Mouse (Mus musculus): ENCODE data around the gene Traf2. TPM values are rescaled to one million over a fixed set of nuclear protein-coding genes. Genes with fewer than 3 reads are reported as not detected.

Gene Traf2
- polyA plus RNA-seq, 1 experiment = 19.6 TPM

DNA sequence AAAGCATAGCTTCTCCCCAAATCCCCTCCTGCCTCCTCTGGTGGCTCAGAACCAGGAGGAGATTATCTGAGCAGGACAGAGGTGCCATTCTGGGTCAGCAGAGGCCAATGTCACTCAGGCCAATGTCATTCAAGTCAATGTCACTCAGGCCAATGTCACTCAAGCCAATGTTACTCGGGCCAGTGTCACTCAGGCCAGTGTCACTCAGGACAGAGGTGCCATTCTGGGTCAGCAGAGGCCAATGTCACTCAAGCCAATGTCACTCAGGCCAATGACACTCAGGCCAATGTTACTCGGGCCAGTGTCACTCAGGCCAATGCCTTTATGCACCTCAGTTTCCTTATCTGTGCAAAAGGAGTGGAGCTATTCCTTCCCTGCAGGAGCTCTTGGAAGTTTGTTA, 74.2 kb downstream of the Traf2 start:
- WGBS = 79% methylated on average over 2 of the region's 2 CpGs
- no peak for DNase-seq (ENCODE audit: low read depth, low spot score)

DNA sequence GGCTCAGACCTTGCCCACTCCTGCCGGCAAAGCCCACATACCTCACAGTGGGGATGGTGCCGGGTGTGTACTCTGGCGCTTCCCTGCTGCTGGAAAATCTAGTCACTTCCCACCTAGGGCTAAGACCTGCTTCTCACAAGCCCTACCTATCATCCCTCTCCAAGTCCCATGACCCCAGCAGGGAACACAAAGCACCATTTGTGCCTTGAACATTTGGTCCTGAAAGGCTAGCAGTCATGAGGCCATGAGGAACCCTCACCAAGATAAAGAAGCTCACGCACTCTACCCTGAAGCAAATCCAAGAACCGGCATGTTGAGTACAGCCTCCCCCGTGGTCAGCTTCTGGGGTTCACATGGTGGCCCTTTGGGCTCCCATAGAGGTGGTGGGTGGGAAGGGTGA, 76.8 kb downstream of the Traf2 start, which contains the start of gene Ptgds:
Ptgds (minus strand) TSS at position 78 of the 400 bp plus-strand sequence.
- no peak for DNase-seq (ENCODE audit: low read depth, low spot score)
- WGBS = 59% methylated on average over 6 of the region's 6 CpGs

DNA sequence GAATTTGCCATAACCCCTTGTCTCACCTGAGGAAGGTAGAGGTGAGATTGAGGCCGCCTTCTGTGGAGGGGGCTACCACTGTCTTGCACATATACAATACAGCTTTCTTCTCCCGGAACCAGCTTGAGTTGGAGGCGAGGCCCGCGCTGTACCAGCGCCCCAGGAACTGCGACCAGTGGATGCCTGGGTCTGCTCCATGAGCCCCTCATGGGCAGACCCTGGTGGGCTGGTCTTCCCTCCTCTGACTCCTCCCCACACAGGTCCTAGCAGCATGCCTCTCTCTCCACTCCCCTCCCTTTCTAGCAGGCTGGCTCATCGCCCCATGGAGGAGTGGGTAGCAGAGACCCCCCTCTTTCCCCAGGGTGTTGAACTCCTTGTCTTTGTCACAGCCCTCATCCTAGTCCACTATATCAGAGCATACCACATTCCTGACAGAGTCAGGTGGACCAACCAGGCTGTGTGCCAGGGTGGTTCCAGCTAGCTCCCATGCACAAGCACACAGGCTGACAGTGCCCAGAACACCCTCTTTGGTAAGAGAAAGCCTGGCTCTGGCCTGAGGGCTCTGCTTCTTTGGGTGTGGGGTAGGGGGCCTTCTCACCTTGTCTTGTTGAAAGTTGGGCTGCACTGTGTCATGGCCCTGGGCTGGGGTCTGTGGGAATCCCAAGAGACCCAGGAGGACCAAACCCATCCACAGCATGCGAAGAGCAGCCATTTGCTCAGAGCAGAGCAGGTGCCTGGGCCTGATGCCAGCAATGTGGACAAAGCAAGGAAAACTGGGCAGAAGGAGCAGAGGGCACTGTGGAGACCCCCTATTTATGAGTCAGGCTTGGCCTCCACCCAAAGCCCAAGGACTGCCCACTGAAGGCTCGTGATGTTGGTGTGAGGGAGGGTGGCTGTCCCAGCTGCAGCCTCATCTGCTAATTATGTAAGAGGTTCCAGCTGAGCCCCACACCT, 77.5 kb downstream of the Traf2 start:
- DNase-seq (ENCODE audit: low read depth, low spot score) = no peak

More for the DNA sequence above, 77.5 kb downstream of the Traf2 start:
- WGBS = 78% methylated on average over 10 of the region's 10 CpGs

Other genes starting within 250 kb of the Traf2 start
- gene Grin1, start 227.8 kb downstream of the Traf2 start, polyA plus RNA-seq (2012; rRNA removed) = 0.48 and 0.63 TPM in 2 replicates
- gene Man1b1, start 214.6 kb downstream of the Traf2 start, polyA plus RNA-seq (2012; rRNA removed) = 27.5 and 31.2 TPM in 2 replicates
- 24.2 and 28.6 TPM in 2 replicates for gene Dpp7, start 190.6 kb downstream of the Traf2 start, polyA plus RNA-seq (2012; rRNA removed)
- 61.6 and 68.8 TPM in 2 replicates for gene Uap1l1, start 181.3 kb downstream of the Traf2 start, polyA plus RNA-seq (2012; rRNA removed)
- 26.0 and 26.7 TPM in 2 replicates for gene Sapcd2, start 174.6 kb downstream of the Traf2 start, polyA plus RNA-seq (2012; rRNA removed)
- gene Entpd2, start 151.1 kb downstream of the Traf2 start, polyA plus RNA-seq (2012; rRNA removed) = 36.7 and 40.4 TPM in 2 replicates
- 91.9 and 126 TPM in 2 replicates for gene Npdc1, start 147.6 kb downstream of the Traf2 start, polyA plus RNA-seq (2012; rRNA removed)
- 0.52 and 0.88 TPM in 2 replicates for gene Fut7, start 123.7 kb downstream of the Traf2 start, polyA plus RNA-seq (2012; rRNA removed)
- gene Abca2, start 118.2 kb downstream of the Traf2 start, polyA plus RNA-seq (2012; rRNA removed) = 7.5 and 12.4 TPM in 2 replicates
- gene Clic3, start 90.1 kb downstream of the Traf2 start, polyA plus RNA-seq (2012; rRNA removed) = 1.3 and 1.4 TPM in 2 replicates
- 45.6 and 48.9 TPM in 2 replicates for gene Paxx, start 85.8 kb downstream of the Traf2 start, polyA plus RNA-seq (2012; rRNA removed)
- 0.53 and 1.0 TPM in 2 replicates for gene Ptgds, start 76.9 kb downstream of the Traf2 start, polyA plus RNA-seq (2012; rRNA removed)
- gene Lcn12, start 53.0 kb downstream of the Traf2 start, polyA plus RNA-seq (2012; rRNA removed) = not detected in 2 replicates
- gene Fbxw5, start 46.2 kb downstream of the Traf2 start, polyA plus RNA-seq (2012; rRNA removed) = 26.7 and 31.7 TPM in 2 replicates
- 2.1 and 2.9 TPM in 2 replicates for gene C8g, start 45.2 kb downstream of the Traf2 start, polyA plus RNA-seq (2012; rRNA removed)
- gene Edf1, start 10.9 kb upstream of the Traf2 start, polyA plus RNA-seq (2012; rRNA removed) = 200 and 273 TPM in 2 replicates
- 0.97 and 8.1 TPM in 2 replicates for gene Mamdc4, start 27.9 kb upstream of the Traf2 start, polyA plus RNA-seq (2012; rRNA removed)
- 37.3 and 44.6 TPM in 2 replicates for gene Phpt1, start 28.3 kb upstream of the Traf2 start, polyA plus RNA-seq (2012; rRNA removed)
- gene Ajm1, start 34.8 kb upstream of the Traf2 start, polyA plus RNA-seq (2012; rRNA removed) = 0.43 and 0.69 TPM in 2 replicates
- 35.8 and 52.6 TPM in 2 replicates for gene Rabl6, start 61.6 kb upstream of the Traf2 start, polyA plus RNA-seq (2012; rRNA removed)
- gene Ccdc183, start 70.7 kb upstream of the Traf2 start, polyA plus RNA-seq (2012; rRNA removed) = not detected in 2 replicates
- 17.2 and 19.4 TPM in 2 replicates for gene Tmem141, start 75.1 kb upstream of the Traf2 start, polyA plus RNA-seq (2012; rRNA removed)
- 1.9 TPM in 2 replicates for gene Fcna, start 81.1 kb upstream of the Traf2 start, polyA plus RNA-seq (2012; rRNA removed)
- gene Lcn8, start 106.2 kb upstream of the Traf2 start, polyA plus RNA-seq (2012; rRNA removed) = 1.4 TPM in 1 of 2 replicates, not detected in the other
- 0.74 TPM in 1 of 2 replicates, not detected in the other for gene Lcn5, start 111.0 kb upstream of the Traf2 start, polyA plus RNA-seq (2012; rRNA removed)
- not detected in 2 replicates for gene Lcn6, start 129.8 kb upstream of the Traf2 start, polyA plus RNA-seq (2012; rRNA removed)
- gene Lcn10, start 135.8 kb upstream of the Traf2 start, polyA plus RNA-seq (2012; rRNA removed) = 0.37 TPM in 1 of 2 replicates, not detected in the other
- not detected in 2 replicates for gene Obp2a, start 153.1 kb upstream of the Traf2 start, polyA plus RNA-seq (2012; rRNA removed)
- gene Bmyc, start 159.8 kb upstream of the Traf2 start, polyA plus RNA-seq (2012; rRNA removed) = 15.6 and 16.1 TPM in 2 replicates
- not detected in 2 replicates for gene Obp2b, start 190.1 kb upstream of the Traf2 start, polyA plus RNA-seq (2012; rRNA removed)
- not detected in 2 replicates for gene Lcn3, start 218.6 kb upstream of the Traf2 start, polyA plus RNA-seq (2012; rRNA removed)
- gene Lcn11, start 230.1 kb upstream of the Traf2 start, polyA plus RNA-seq (2012; rRNA removed) = not detected in 2 replicates
- not detected in 2 replicates for gene Gm13539, start 235.3 kb upstream of the Traf2 start, polyA plus RNA-seq (2012; rRNA removed)

Data from large intestine, adult 2 months (tissue).